Mouse (Mus musculus) heart, adult 18-20 months (tissue): ENCODE results near the gene Gm7029. TPM values are rescaled to one million over a fixed set of nuclear protein-coding genes. Genes with fewer than 3 reads are reported as not detected.
"Not testable (repeated sequence)": the region's sequence is repeated elsewhere in the genome, so short reads cannot be mapped to it uniquely, and the experiment has no call there.

Experiments used
- DNase-seq, 2 experiments: peaks; one replicate each; pipeline ENCODE4 v3.0.0; 2021 to 2022; ENCODE audit warnings: mixed read lengths in 1 of 2
- total RNA-seq, 2 experiments: library from RNA; stranded (reverse); gene quantifications; 2 replicates each; pipeline ENCODE4 v1.2.3; 2021

The Gm7029 gene
- total RNA-seq, 2 experiments from 2014 or later = not detected

- not testable (repeated sequence) for DNase-seq
Observed at GRCm38 (mm10) chr17:33891892-33892291, 18.3 kb downstream of the Gm7029 start.

GRCm38 (mm10) chr17:33892429-33892828 is 18.8 kb downstream of the Gm7029 start:
- no peak for DNase-seq

GRCm38 (mm10) chr17:33893011-33893410 is 19.4 kb downstream of the Gm7029 start:
- not testable (repeated sequence) for DNase-seq

- peak in 1 of 2 experiments; percentile 63 for DNase-seq
Observed at GRCm38 (mm10) chr17:33897114-33897794, 23.6 kb downstream of the Gm7029 start.

- DNase-seq = peak; percentile 17 to 62
Observed at GRCm38 (mm10) chr17:33898193-33898592, 24.6 kb downstream of the Gm7029 start.

GRCm38 (mm10) chr17:33899642-33900041 is 26.0 kb downstream of the Gm7029 start:
- DNase-seq = no peak

GRCm38 (mm10) chr17:33900281-33900988 is 26.8 kb downstream of the Gm7029 start:
- DNase-seq = no peak

GRCm38 (mm10) chr17:33900989-33901314 is 27.3 kb downstream of the Gm7029 start:
- no peak for DNase-seq

- no peak for DNase-seq
Observed at GRCm38 (mm10) chr17:33901653-33902052, 28.0 kb downstream of the Gm7029 start.

GRCm38 (mm10) chr17:33902079-33902478 is 28.4 kb downstream of the Gm7029 start:
- DNase-seq = no peak

GRCm38 (mm10) chr17:33902491-33902890 is 28.9 kb downstream of the Gm7029 start:
- DNase-seq = peak in 1 of 2 experiments; percentile 14

- DNase-seq = not testable (repeated sequence)
Observed at GRCm38 (mm10) chr17:33903911-33904651, 30.4 kb downstream of the Gm7029 start.

GRCm38 (mm10) chr17:33904835-33905234 is 31.2 kb downstream of the Gm7029 start, which contains the start of gene Platr17:
TSS of gene Platr17 (plus strand) at chr17:33905135.
- not testable (repeated sequence) for DNase-seq

GRCm38 (mm10) chr17:33908331-33909076 is 34.9 kb downstream of the Gm7029 start:
- DNase-seq = no peak

GRCm38 (mm10) chr17:33909077-33909868 is 35.6 kb downstream of the Gm7029 start, which contains the start of gene Daxx:
TSS of gene Daxx (plus strand) at chr17:33909414.
- DNase-seq = peak; percentile 98 to 99

- DNase-seq = peak; percentile 68 to 76
Observed at GRCm38 (mm10) chr17:33909869-33910250, 36.2 kb downstream of the Gm7029 start.

- DNase-seq = no peak
Observed at GRCm38 (mm10) chr17:33910346-33911051, 36.9 kb downstream of the Gm7029 start.

- no peak for DNase-seq
Observed at GRCm38 (mm10) chr17:33911052-33911812, 37.6 kb downstream of the Gm7029 start.

- DNase-seq = no peak
Observed at GRCm38 (mm10) chr17:33911813-33912414, 38.3 kb downstream of the Gm7029 start.
